Mouse (Mus musculus) embryonic facial prominence, embryonic 14.5 days (tissue): ENCODE data around the gene Oas1c. TPM values are rescaled to one million over a fixed set of nuclear protein-coding genes. Genes with fewer than 3 reads are reported as not detected.

Source experiments
- microRNA-seq: library from miRNA; unstranded; fragments of <30 nt; microRNA quantifications from one replicate; pipeline ENCODE4, GENCODE M21; 2016; ENCODE audit warnings: borderline number of aligned reads
- polyA plus RNA-seq: library from polyadenylated mRNA; unstranded; fragments of >200 nt; fragmentation: Nextera tagmentation; extraction: Ambion mirVana; gene quantifications from 2 replicates; pipeline ENCODE4 v1.2.1, GENCODE M21; 2014

Gene Oas1c
- polyA plus RNA-seq, 1 experiment from 2014 or later = 0.24 TPM

Small RNAs within 50 kb of the gene (microRNA-seq; reads per million reads assigned to microRNA genes)
- not detected for gene Gm22907

Other genes with a start within 250 kb of the Oas1c start
- 24.8 and 26.7 TPM in 2 replicates for gene Tpcn1, start 223.8 kb downstream of the Oas1c start, polyA plus RNA-seq
- gene Iqcd, start 223.5 kb downstream of the Oas1c start, polyA plus RNA-seq = 0.60 and 1.7 TPM in 2 replicates
- gene Rita1, start 199.9 kb downstream of the Oas1c start, polyA plus RNA-seq = 9.9 and 11.4 TPM in 2 replicates
- gene Ddx54, start 199.8 kb downstream of the Oas1c start, polyA plus RNA-seq = 28.2 and 36.4 TPM in 2 replicates
- gene Cfap73, start 178.3 kb downstream of the Oas1c start, polyA plus RNA-seq = 1.0 TPM in 1 of 2 replicates, not detected in the other
- 0.50 and 1.4 TPM in 2 replicates for gene Rasal1, start 163.7 kb downstream of the Oas1c start, polyA plus RNA-seq
- gene Dtx1, start 100.6 kb downstream of the Oas1c start, polyA plus RNA-seq = 3.4 and 4.3 TPM in 2 replicates
- 0.38 and 0.42 TPM in 2 replicates for gene Oas2, start 62.7 kb downstream of the Oas1c start, polyA plus RNA-seq
- 0.35 and 0.45 TPM in 2 replicates for gene Oas3, start 34.9 kb downstream of the Oas1c start, polyA plus RNA-seq
- gene Oas1e, start 17.0 kb downstream of the Oas1c start, polyA plus RNA-seq = 0.10 TPM in 1 of 2 replicates, not detected in the other
- 0.53 TPM in 1 of 2 replicates, not detected in the other for gene Oas1f, start 34.9 kb upstream of the Oas1c start, polyA plus RNA-seq
- not detected in 2 replicates for gene Oas1h, start 48.9 kb upstream of the Oas1c start, polyA plus RNA-seq
- 0.67 and 1.3 TPM in 2 replicates for gene Oas1g, start 75.1 kb upstream of the Oas1c start, polyA plus RNA-seq
- 1.7 and 2.4 TPM in 2 replicates for gene Oas1a, start 95.0 kb upstream of the Oas1c start, polyA plus RNA-seq
- gene Oas1d, start 102.0 kb upstream of the Oas1c start, polyA plus RNA-seq = not detected in 2 replicates
- 1.2 and 1.3 TPM in 2 replicates for gene Rph3a, start 197.6 kb upstream of the Oas1c start, polyA plus RNA-seq